Mouse (Mus musculus) c-Kit-positive CD71-positive TER-119-negative erythroid progenitor cells, embryonic 14.5 days (primary cell): Measurements from ENCODE around the gene Sergef.
A peak's percentile ranks its signal among the peaks of the same experiment; 100 is the strongest.

Source experiments
- DNase-seq: peaks from one replicate; pipeline ENCODE4 v3.0.0-alpha.2; 2013; ENCODE audit warnings: low read depth

The Sergef gene

GRCm38 (mm10) chr7:46616429-46617005 is 23.1 kb downstream of the Sergef start:
- DNase-seq = no peak

- no peak for DNase-seq
Observed at GRCm38 (mm10) chr7:46615256-46615977, 24.2 kb downstream of the Sergef start.

- no peak for DNase-seq
Observed at GRCm38 (mm10) chr7:46614263-46614662, 25.3 kb downstream of the Sergef start.

GRCm38 (mm10) chr7:46613091-46613490 is 26.5 kb downstream of the Sergef start:
- DNase-seq = no peak

- no peak for DNase-seq
Observed at GRCm38 (mm10) chr7:46612421-46612937, 27.1 kb downstream of the Sergef start.

DNA sequence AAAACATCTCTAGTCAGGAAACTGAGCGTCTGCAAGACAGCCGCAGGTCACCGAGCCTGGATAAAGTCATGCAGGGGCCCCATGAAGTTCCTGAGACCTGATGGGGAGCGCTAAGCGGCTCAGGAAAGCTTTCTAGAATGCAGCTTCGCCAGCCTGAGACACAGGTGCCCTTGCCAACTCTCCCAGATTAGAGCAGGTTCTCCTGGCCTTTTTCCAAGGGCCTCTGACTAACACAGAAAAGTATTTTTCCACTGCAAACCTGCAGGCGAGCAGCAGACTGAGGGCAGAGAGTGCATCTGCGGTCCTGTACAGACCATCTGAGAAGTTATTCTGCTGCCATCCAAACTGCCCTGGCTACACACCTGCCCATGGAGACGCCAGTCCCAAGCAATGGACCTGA is 27.6 kb downstream of the Sergef start:
- no peak for DNase-seq

DNA sequence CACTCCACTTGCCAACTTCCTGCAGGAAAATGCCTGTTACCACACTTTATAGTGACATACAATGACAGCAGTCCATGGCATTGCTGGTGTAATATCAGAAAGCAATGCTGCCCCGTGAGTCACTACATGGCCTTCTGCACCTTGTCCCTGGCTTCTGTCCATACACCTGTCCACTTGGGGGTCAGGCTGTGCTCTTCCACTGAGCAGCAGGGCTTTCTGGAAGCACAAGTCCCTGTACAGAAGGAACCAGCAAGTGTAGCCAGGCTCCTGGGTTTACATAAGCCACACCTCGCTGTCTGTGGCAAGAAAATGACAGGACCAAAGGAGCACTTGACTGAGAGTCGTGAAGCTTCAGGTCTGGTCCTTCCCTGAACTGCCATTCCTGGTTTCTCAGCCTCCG is 30.3 kb downstream of the Sergef start:
- DNase-seq = no peak

DNA sequence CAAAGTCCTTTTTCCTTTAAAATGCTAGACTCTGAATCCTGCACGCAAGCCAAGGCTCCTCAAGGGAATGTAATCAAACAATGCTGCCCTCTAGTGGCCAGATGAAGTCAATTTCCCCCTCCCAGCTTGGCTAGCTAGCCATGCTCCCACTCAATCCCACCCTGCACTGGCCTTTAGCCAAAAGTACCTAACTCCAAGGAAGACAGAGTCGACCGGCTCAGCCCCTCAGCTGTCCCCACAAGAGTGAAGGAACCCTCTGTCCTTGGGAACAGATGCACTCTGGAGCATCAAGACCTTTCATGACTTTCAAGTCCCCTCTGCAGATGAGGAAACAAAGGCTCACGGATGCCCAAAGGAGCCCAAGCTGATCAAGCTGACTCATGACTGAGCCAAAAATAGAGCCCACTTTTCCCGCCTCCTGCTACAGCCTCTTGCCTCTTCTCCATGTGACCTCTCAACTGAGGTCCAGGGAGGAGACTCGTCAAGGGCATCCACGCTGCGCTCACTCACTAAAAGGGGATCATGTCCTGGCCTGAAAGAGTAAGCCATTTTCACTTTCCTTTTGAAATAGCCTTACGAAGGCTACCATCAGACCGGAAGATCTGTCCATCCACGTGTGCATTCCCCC is 32.1 kb downstream of the Sergef start:
- peak; percentile 34 for DNase-seq

GRCm38 (mm10) chr7:46607031-46607426 is 32.6 kb downstream of the Sergef start:
- DNase-seq = no peak

DNA sequence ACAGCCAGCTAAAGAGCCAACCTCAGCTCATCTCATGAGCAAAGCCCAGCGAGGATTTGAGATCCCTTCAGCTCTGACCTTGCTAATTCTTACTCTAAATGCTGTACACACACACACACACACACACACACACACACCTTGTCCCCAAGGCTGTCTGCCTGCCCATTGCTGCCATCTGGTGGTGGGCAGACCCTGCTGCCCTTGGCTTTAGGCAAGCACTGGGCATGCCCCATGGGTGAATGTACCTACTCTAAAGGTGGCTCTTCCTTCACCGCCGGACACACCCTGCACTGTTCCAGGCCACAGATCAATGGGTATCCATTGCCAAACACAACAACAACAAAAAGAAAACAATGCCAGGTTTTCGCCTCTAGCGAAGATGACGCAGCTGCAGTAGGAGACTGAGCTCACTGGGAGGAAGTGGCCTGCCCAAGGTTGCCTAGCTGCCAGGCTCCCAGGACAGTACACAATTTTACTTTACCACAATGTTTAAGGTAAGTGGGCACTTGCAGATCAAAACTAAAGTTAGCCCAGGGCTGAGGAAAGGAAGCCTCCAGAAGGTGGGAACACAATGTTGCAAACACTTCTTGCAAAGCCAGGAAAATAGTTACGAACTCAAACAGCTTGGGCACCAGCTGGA is 33.1 kb downstream of the Sergef start:
- peak; percentile 36 for DNase-seq

- no peak for DNase-seq
Observed at GRCm38 (mm10) chr7:46603051-46603450, 36.6 kb downstream of the Sergef start.

DNA sequence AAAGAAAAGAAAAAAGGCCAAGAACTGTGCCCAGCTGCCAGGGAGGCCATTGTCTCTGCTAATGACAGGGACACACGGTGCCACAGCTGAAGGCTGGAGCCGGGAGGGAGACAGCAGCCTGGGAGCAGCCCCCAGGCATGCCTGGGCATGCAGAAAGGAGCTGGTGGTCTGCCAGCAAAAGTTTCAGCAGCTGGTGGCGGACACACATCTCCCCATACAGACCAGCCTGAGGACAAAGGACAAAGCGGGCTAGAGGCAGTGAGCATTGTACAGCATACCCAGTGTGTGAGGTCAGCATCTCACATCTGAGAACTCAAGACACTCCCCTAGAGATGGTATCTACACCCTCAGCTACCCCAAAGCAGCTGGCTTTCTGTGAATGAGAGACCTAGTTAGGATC is 37.5 kb downstream of the Sergef start:
- no peak for DNase-seq

DNA sequence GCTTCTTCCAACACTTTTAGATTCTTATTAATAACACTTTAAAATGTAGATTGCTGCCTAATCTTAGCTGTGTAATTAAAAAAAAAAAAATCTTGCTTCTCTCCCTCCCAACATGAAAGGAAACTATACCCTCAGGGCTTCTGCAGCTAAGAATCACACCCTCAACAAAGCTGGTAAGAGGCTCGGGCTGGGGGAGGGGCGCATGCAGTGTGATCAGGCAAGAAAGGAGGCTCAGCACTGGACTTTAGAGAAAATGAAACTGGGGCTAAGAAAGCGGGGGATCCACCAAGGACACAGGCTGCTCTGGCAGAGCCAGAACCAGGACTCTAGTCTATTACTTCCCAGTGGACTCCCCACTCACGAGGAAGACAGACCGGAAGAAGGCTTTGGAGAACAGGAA is 38.5 kb downstream of the Sergef start:
- no peak for DNase-seq

DNA sequence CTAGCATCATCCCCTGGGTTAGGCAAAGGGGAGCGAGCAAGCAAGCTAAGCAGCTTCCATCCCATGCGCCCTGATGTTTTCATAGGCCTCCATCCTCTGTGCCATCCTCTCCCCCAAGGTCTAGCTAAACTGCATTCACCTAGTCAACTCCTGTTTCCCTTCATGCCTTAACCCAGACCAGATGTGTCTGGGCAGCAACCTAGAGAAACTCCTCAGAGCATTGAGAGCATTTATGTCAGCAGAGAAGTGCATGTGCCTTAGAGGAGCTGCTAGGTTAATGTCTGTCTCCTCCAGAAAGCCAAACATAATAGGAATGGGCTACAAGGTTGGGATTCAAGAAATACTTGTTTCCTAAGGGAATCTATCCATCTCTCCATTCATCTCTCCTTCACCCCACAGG is 42.6 kb downstream of the Sergef start:
- no peak for DNase-seq

DNA sequence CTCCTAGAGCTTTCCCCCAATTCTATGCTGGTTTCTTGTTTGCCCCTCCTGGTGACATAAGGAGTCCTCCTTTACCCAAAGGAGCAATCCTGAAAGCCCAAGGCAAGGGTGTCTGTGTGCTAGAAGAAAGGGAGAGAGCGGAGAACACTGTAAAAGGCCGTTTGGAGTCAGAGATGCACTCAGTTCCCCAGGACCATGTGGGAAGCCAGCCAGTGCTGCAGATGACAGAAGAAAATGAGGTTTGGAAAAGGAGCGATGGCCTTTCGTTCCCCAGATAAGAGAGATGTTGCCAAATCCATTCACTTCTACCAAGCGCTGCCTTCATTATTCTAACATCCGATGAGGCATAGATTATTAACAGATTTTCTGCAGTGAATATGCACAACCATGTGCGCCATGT is 48.1 kb downstream of the Sergef start:
- no peak for DNase-seq

DNA sequence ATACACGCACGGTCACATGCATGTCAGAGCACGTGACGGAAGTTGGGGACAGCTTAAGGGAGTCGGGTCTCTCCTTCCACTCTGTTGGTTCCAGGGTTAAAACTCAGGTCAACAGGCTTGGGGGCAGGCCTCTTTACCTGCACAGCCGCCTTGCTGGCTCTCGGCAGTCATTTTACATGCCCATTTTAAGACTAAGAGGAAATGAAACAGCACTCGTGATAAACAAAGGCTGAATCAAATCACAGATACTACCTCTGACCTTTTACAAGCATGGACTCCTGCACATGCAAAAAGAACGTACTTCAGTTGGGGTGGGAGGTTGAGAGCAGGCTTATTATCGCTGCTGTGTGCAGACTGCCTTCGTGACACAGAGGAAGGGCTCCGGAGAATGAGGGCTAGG is 50.4 kb downstream of the Sergef start:
- no peak for DNase-seq

DNA sequence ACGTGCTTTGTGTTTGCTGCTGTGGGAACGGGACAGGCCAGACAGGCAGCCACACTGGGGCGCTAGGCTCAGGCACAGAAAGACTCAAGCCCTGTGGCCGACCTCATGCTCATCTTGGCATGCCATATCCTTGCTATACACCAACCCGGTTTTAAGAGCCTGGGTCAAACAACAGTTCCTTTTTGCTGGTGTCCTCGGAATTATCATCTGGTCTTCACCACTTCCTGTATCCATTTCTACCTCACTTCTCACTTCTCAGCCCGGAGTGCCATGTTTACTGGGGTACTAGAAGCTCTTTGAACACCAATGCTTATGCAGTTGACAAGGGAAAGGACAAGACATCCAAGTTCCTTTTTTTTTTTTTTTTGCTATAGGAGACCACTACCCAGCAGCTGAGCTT is 51.6 kb downstream of the Sergef start:
- DNase-seq = no peak

GRCm38 (mm10) chr7:46587466-46587865 is 52.1 kb downstream of the Sergef start:
- DNase-seq = no peak

DNA sequence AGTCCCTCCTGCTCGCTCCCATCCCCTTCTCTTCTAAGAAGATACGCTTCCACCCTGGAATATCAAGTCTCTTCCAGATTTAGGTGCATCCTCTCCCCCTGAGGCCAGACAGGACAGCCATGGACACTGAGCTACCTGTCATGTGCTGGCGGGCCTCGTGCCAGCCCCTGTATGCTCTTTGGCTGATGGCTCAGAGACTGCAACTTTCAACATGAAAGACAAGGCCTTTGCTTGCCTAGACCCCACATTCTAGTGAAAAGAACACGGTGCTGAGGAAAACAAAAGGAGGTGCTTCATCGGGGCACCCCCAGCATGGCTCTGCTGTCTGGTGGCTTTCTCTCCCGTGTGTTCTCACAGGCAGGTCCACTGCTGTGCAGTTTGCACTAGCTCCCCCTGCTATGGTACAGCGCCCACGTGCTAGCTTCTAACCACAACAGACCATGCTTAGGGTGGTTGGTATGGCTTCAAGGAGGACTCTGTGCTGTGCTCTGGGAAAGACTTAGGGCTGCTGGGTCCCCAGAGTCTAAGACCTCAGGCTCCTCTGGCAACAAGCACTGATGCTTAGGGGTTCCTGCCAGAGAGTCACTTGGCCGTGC is 52.9 kb downstream of the Sergef start:
- DNase-seq = no peak

DNA sequence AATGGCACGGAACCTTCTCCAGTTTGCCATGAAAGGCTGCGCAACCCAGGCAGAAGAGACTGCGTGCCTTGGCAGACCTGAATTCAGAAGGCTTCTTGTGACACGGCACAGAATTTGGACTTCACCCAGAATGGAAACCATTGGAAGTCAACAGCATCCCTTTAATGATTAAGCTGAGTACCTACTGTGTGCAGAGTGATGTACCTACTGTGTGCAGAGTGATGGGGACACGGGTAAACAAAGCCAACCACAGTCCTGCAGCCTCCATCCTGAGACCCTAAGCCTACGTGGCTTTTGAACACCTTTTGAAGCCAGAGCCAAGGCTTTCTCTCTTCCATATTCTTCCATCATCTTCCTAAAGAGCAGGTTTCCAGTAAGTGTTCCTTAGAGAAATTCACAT is 56.9 kb downstream of the Sergef start:
- DNase-seq = no peak

GRCm38 (mm10) chr7:46581358-46581930 is 58.2 kb downstream of the Sergef start:
- DNase-seq = no peak

GRCm38 (mm10) chr7:46578091-46578490 is 61.5 kb downstream of the Sergef start:
- no peak for DNase-seq
